Mouse (Mus musculus): Measurements from ENCODE around the gene Upk2.
"Not testable (repeated sequence)": the region's sequence is repeated elsewhere in the genome, so short reads cannot be mapped to it uniquely, and the experiment has no call there.

The Upk2 gene

GRCm38 (mm10) chr9:44468224-44468623 lies 13.4 kb upstream of the Upk2 start:
- DNase-seq (ENCODE audit: low read depth, low spot score): no peak

DNA sequence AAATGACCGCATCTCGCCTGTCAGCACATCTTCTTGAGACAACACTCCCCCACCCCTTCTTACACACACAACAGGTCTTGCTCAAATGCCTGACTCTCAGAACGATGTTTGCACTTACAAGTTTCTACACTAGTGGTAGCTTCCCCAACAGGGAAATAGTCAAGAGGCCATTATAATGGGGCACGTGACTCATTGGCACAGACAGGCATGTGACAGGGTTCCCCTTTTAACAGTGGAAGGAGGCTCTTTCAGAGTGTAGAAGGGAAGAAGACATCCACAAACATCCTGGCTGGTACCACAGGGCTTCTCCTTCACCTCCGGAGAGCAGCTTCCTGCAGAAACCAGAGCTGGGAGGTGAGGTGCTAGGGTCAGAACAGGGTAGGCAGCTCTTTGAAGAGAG lies 7.2 kb upstream of the Upk2 start:
- no peak for DNase-seq (ENCODE audit: low read depth, low spot score)

DNA sequence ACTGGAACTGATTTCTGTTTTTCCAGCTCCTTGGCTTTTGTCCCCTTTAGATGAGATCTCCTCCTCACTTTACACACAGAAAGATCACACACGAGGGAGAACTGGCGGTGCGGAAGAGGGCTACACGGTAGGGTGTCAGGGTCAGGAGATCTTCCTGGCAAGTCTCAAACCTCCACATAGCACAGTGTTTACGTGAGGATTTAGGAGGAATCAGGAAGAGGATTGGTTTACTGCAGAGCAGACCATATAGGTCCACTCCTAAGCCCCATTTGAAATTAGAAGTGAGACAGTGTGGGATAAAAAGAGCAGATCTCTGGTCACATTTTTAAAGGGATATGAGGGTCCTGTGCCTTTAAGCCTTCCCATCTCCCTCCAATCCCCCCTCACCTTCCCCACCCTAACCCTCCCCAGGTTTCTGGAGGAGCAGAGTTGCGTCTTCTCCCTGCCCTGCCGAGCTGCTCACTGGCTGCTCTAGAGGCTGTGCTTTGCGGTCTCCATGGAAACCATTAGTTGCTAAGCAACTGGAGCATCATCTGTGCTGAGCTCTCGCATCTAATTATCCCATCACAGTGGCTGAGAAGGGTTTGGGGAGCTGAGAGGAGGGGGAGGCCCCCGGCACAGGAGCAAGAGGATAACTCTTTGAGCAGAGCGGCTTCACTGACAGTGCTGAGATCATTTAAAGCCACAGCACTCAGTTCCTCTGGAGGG lies 2.4 kb upstream of the Upk2 start:
- DNase-seq (ENCODE audit: low read depth, low spot score): peak; percentile 98

- no peak for DNase-seq (ENCODE audit: low read depth, low spot score)
Observed at GRCm38 (mm10) chr9:44454132-44454890, 465 bp downstream of the Upk2 start.

DNA sequence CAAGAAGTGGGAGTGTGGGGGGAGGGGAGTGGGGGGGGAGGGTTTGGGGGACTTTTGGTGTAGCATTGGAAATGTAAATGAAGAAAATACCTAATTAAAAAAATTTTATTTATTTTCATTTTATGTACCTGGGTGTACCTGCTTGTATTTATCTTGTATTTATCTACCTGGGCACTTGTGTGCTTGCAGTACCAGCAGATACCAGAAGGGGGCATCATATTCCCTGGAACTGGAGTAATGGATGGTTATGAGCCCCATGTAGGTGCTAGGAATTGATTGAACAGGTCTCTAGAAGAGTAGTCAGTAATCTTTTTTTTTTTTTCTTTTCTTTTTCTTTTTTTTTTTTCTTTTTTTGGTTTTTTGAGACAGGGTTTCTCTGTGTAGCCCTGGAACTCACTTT lies 4.4 kb downstream of the Upk2 start:
- DNase-seq (ENCODE audit: low read depth, low spot score): no peak

DNA sequence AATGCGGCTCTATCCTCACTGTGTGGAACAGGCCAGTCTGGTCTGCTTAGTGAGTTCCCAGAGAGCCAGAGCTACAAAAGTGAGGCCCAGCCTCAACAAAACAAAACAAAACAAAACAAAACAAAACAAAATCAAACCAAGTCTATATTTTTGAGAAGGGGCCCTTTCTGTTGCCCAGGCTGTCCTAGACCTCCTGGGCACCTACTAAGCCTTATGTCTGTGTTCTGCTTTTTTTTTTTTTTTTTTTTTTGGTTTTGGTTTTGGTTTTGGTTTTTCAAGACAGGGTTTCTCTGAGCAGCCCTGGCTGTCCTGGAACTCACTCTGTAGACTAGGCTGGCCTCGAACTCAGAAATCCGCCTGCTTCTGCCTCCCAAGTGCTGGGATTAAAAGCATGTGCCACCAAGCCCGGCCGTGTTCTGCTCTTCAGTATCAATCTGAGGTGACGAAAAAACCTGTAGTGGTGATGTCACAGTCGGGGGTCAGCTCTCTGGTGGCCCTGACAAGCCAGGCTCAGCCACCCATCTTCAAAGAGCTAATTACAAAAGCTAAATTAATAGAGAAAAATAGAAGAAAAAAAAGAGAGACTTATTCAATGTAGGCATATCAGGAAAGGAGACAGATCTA lies 10.3 kb downstream of the Upk2 start:
- DNase-seq (ENCODE audit: low read depth, low spot score): not testable (repeated sequence)

DNA sequence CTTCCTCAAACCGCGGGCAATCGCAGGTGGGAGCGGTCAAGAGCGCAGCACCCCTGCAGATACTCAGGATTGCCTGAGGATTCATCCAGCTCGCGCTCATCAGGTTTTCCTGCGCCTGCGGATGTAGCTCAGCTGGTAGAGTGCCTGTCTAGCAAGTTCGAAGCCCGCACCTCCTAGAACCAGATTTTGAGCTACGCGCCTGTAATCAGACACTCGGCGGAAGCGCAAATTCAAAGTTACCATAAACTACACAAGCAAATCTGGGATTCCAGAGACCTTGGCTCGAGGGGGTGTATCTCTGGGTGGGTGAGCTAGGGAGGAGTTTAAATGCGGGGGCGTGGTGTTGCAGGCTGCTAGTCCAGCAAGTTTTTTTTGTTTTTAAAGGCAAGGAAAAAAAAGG lies 13.8 kb downstream of the Upk2 start, which contains the start of gene Foxr1:
Gene Foxr1, minus strand, starts transcription at position 176 of the 400 bp plus-strand sequence.
- no peak for DNase-seq (ENCODE audit: low read depth, low spot score)

DNA sequence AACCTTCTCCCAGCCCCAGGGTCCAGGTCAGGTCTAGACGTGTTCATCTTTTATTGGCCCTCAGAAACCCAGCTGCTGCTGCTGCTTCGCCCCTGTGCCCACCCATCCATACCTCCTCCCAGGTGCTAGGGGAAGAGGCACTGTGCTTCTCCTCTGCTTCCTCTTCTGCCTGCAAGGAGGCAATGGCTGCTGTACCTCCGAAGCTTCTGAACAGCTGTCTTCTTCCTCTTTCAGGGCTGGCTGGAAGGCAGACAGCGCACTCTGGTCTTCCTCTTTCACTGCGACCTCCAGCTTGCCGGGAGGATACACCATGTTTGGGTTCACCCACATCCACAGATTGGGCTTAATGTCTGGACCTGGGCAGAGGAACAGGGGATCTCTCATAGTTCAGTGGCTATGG lies 19.0 kb downstream of the Upk2 start:
- DNase-seq (ENCODE audit: low read depth, low spot score): no peak

GRCm38 (mm10) chr9:44432577-44433185 lies 22.1 kb downstream of the Upk2 start:
- no peak for DNase-seq (ENCODE audit: low read depth, low spot score)

GRCm38 (mm10) chr9:44423576-44423975 lies 31.2 kb downstream of the Upk2 start:
- DNase-seq (ENCODE audit: low read depth, low spot score): no peak

GRCm38 (mm10) chr9:44420280-44420898 lies 34.4 kb downstream of the Upk2 start:
- no peak for DNase-seq (ENCODE audit: low read depth, low spot score)

- not testable (repeated sequence) for DNase-seq (ENCODE audit: low read depth, low spot score)
Observed at GRCm38 (mm10) chr9:44419730-44420129, 35.0 kb downstream of the Upk2 start.

DNA sequence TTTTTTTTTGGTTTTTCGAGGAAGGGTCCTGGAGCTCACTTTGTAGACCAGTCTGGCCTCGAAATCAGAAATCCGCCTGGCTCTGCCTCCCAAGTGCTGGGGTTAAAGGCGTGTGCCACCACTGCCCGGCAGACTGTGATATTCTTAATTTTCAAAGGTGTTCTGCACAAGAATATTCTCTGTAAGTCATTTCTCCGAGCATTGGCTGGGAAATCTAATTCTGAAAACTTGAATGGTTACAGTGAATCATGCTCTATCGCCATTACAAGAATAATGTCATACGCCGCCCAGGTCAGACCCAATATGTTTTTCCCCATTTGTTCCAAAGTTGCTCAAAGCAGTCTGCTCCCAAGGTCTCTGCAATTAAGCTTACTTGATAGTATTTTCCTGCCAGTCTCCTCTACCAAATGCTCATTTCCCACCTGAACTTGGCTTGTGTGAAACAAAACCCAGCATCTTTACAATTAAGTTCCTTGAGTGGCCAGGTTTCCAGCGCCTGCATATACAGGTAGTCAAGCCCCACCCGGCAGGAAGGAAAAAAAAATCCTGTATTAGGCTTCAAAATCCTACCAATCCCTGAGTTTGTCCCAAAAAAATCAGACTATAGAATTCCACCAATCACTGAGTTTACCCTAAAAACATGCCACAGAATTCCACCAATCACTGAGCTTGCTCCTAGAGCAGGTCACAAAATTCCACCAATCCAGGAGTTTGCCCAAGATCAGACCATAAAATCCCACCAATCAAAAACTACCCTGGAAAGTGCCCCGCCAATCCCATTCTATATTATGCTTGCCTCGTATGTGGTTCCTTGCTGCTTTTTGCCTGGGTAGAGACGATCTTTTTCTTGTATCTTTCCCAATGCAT lies 36.0 kb downstream of the Upk2 start, which contains the start of gene Ccdc84:
Gene Ccdc84, minus strand, starts transcription at position 51 of the 867 bp plus-strand sequence.
- DNase-seq (ENCODE audit: low read depth, low spot score): no peak

DNA sequence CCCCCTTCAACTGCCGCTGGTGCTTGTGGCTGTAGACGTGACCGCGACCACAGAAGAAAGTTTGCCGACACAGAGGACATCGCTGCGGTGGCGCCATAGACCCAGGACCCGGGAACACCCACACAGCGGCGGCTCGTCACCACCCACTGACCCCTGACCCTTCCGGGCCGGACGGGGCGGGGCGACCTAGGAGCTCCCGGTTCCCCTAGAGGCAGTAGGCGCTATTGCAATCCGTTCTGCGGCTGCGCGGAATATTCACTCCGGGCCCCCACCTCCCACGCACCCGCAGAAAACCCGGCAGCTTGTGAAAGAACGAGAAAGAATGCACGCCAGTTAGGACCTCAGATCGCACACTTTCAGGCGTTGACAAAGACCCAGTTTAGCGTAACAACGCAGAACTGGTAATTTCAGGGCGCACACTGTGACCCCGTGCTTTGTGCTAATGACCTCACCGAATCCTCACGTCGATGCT lies 36.8 kb downstream of the Upk2 start:
- DNase-seq (ENCODE audit: low read depth, low spot score): peak; percentile 90

- no peak for DNase-seq (ENCODE audit: low read depth, low spot score)
Observed at GRCm38 (mm10) chr9:44417156-44417891, 37.5 kb downstream of the Upk2 start.

DNA sequence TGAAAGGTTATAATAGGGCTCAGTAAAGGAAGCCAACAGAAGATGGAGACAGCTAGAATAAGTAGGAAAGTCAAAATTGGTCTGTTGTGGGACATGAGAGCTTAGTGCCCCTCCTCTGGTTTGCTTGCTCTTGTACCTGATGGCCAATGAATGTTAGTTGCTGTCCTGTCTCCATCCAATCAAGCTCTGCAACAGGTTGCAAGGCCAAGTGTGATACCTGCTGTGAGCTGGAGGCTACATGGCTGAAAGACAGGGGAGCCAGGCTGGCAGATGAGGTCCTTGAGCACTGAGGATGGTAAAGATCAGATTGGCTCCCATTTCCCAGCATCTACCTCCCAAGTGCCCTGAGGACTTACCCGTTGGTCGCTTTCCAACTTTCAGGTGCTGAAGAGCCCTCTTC lies 42.0 kb downstream of the Upk2 start:
- no peak for DNase-seq (ENCODE audit: low read depth, low spot score)

DNA sequence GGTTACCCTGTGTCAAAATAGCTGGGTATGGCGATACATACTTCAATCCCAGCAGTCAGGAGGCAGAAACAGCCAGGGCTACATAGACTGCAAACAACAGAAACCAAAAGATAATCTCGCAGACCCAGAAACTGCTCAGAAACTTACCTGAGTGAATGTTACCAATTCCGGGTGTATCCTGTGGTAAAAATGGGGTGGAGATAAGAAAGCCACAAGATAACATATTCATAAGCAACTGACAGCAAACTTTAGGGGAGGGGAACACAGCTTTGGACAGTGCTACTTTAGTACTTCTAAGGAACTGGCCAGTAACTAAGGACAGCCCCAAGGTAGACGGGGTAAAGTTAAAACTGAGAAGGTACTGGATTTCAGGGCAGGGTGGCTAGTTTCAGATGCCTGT lies 42.5 kb downstream of the Upk2 start:
- no peak for DNase-seq (ENCODE audit: low read depth, low spot score)

GRCm38 (mm10) chr9:44411601-44412130 lies 43.1 kb downstream of the Upk2 start:
- DNase-seq (ENCODE audit: low read depth, low spot score): no peak

DNA sequence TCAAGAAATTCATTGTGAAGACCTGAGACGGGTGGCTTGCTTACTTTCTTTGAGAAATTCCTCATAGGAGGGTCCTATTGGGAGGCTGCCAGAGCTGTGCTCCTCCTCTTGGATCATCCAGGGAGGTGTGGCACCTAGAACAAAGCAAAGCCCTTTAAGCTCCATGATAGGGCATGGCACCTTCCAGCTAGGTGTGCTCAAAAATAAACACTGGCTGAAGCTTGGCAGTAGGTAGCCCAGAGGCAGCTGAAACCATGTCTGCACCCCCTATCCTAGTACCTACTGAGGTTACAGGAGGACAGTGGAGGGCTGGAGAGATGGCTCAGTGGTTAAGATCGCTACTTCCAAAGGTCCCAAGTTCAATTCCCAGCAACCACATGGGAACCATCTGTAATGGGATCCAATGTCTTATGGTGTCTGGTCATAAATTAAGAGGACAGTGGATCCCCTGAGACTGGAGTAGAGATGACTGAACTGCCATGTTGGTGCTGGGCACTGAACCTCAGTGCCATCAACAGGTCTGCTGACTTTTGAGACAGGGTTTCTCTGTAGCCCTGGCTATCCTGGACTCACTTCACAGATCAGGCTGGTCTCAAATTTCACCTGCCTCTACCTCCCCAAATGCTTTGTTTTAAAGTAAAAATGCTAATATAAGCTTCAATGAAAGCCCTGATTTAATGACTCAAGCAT lies 44.0 kb downstream of the Upk2 start:
- no peak for DNase-seq (ENCODE audit: low read depth, low spot score)
